Mouse (Mus musculus) G1E (cell line): ENCODE measurements around the gene Hgfac. TPM values are rescaled to one million over a fixed set of nuclear protein-coding genes. Genes with fewer than 3 reads are reported as not detected.

ENCODE experiments used
- ATAC-seq: 2 replicates; pipeline ENCODE4 v1.8.0; 2016; ENCODE audit warnings: mild to moderate bottlenecking; ENCODE audit not compliant: insufficient number of reproducible peaks, poor library complexity, low FRiP score, severe bottlenecking; ENCODE audit errors: extremely low read depth
- DNase-seq: peaks from one replicate; pipeline ENCODE4 v3.0.0; 2012; ENCODE audit warnings: low spot score
- H3K27me3 ChIP-seq: 2 replicates; pipeline ENCODE4 v1.6.1; 2012; ENCODE audit warnings: mild to moderate bottlenecking, low read length, inconsistent platforms; ENCODE audit not compliant: insufficient read depth
- H3K36me3 ChIP-seq: replicated peaks from 2 replicates; pipeline ENCODE3; 2012; ENCODE audit warnings: mild to moderate bottlenecking, inconsistent platforms
- H3K4me1 ChIP-seq: 2 replicates; pipeline ENCODE4 v1.6.1; 2012; ENCODE audit warnings: low read depth, low read length, inconsistent platforms, mixed read lengths; ENCODE audit not compliant: insufficient read depth
- H3K4me3 ChIP-seq: 2 replicates; pipeline ENCODE4 v1.5.1; 2012; ENCODE audit warnings: low read depth, mild to moderate bottlenecking, inconsistent platforms, low read length, moderate library complexity, mixed read lengths
- H3K9me3 ChIP-seq: replicated peaks from 2 replicates; pipeline ENCODE4 v1.6.1; 2012; ENCODE audit warnings: inconsistent platforms
- CTCF ChIP-seq: IDR thresholded peaks from 2 replicates; pipeline ENCODE4 v1.5.1; 2012; ENCODE audit warnings: low read depth, low read length, inconsistent platforms, mixed read lengths
- GATA1 ChIP-seq: IDR thresholded peaks from 2 replicates; pipeline ENCODE4 v1.6.1; 2012; ENCODE audit warnings: borderline replicate concordance, low read length, inconsistent platforms, mixed read lengths
- GATA2 ChIP-seq: IDR thresholded peaks from 2 replicates; pipeline ENCODE4 v1.6.1; 2012; ENCODE audit warnings: low read depth, low read length, inconsistent platforms, borderline replicate concordance
- POLR2AphosphoS5 ChIP-seq: IDR thresholded peaks from 2 replicates; pipeline ENCODE4 v1.6.1; 2012; ENCODE audit warnings: low read depth, low read length, inconsistent platforms; ENCODE audit not compliant: insufficient replicate concordance
- TAL1 ChIP-seq: conservative IDR thresholded peaks from 2 replicates; pipeline ENCODE4 v1.6.1; 2012; ENCODE audit warnings: low read depth, low read length, inconsistent platforms, mixed read lengths
- polyA plus RNA-seq: library from polyadenylated mRNA; stranded (reverse); fragments of >175 nt; gene quantifications from 2 replicates; pipeline ENCODE4 v1.2.3, GENCODE M21; 2012
- total RNA-seq, 2 experiments: library from RNA; stranded (forward) in 1 of 2; stranded (reverse) in 1 of 2; fragments of 200-1000 nt in 1 of 2; fragments of >200 nt in 1 of 2; fragmentation: Nextera tagmentation in 1 of 2; gene quantifications; 2 replicates each; pipeline ENCODE4 v1.2.3; 2014 to 2017

Hgfac gene
- total and polyA plus RNA-seq, 3 experiments: 0.27 TPM; not detected in 2

GRCm38 (mm10) chr5:35019673-35020300 is 21.5 kb upstream of the Hgfac start:
- Histone ChIP-seq H3K4me3 (no peak overlapping the region), H3K36me3 (no peaks in the 10 kb centered on the region), H3K4me1 (no peaks in the 10 kb centered on the region), H3K27me3 (peaks cover 2% of the 10 kb centered on the region; the same call in 1 of the 2 replicates), H3K9me3 (no peaks in the 10 kb centered on the region)
- no peak for ATAC-seq
- TF ChIP-seq POLR2AphosphoS5 (no peak), CTCF (no peak), GATA2 (no peak), TAL1 (no peak), GATA1 (no peak)
- no peak for DNase-seq

GRCm38 (mm10) chr5:35020410-35021241 is 20.7 kb upstream of the Hgfac start:
- no peaks in the 10 kb centered on the region for H3K36me3 ChIP-seq

GRCm38 (mm10) chr5:35024975-35025374 is 16.3 kb upstream of the Hgfac start:
- Histone ChIP-seq H3K4me3 (no peak overlapping the region), H3K27me3 (no peaks in the 10 kb centered on the region; the same call in 1 of the 2 replicates), H3K9me3 (no peaks in the 10 kb centered on the region), H3K4me1 (no peaks in the 10 kb centered on the region), H3K36me3 (no peaks in the 10 kb centered on the region)
- TF ChIP-seq GATA2 (no peak), TAL1 (no peak), CTCF (no peak), GATA1 (no peak), POLR2AphosphoS5 (no peak)
- ATAC-seq: no peak
- no peak for DNase-seq

More at GRCm38 (mm10) chr5:35020410-35021241, 20.7 kb upstream of the Hgfac start:
- TF ChIP-seq GATA1 (no peak), POLR2AphosphoS5 (no peak), TAL1 (no peak), CTCF (no peak), GATA2 (no peak)
- no peak overlapping the region for H3K4me3 ChIP-seq
- H3K4me1 ChIP-seq: no peaks in the 10 kb centered on the region
- DNase-seq (no peak), ATAC-seq (no peak)
- no peaks in the 10 kb centered on the region for H3K9me3 ChIP-seq
- H3K27me3 ChIP-seq: peaks cover 2% of the 10 kb centered on the region; the same call in 1 of the 2 replicates

GRCm38 (mm10) chr5:35029303-35029702 is 12.0 kb upstream of the Hgfac start:
- ATAC-seq (no peak), DNase-seq (no peak)
- H3K27me3 ChIP-seq: no peaks in the 10 kb centered on the region
- no peaks in the 10 kb centered on the region for H3K36me3 ChIP-seq
- no peak for TF ChIP-seq TAL1
- no peak for TF ChIP-seq CTCF
- no peaks in the 10 kb centered on the region for H3K9me3 ChIP-seq
- H3K4me1 ChIP-seq: peaks cover 4% of the 10 kb centered on the region; the same call in 1 of the 2 replicates
- H3K4me3 ChIP-seq: no peak overlapping the region

GRCm38 (mm10) chr5:35029755-35030154 is 11.6 kb upstream of the Hgfac start:
- Histone ChIP-seq H3K4me3 (no peak overlapping the region), H3K27me3 (no peaks in the 10 kb centered on the region), H3K4me1 (peaks cover 4% of the 10 kb centered on the region; the same call in 1 of the 2 replicates), H3K9me3 (no peaks in the 10 kb centered on the region), H3K36me3 (no peaks in the 10 kb centered on the region)
- DNase-seq (no peak), ATAC-seq (no peak)
- no peak for TF ChIP-seq GATA1
- TF ChIP-seq TAL1: no peak
- no peak for TF ChIP-seq CTCF
- no peak for TF ChIP-seq POLR2AphosphoS5
- no peak for TF ChIP-seq GATA2

GRCm38 (mm10) chr5:35033068-35033467 is 8.2 kb upstream of the Hgfac start:
- Histone ChIP-seq H3K4me1 (peaks cover 18% of the 10 kb centered on the region), H3K36me3 (no peaks in the 10 kb centered on the region), H3K4me3 (no peak overlapping the region), H3K27me3 (peaks cover 13% of the 10 kb centered on the region), H3K9me3 (no peaks in the 10 kb centered on the region)
- no peak for TF ChIP-seq POLR2AphosphoS5
- TF ChIP-seq GATA2: no peak
- no peak for TF ChIP-seq CTCF
- no peak for TF ChIP-seq TAL1
- TF ChIP-seq GATA1: no peak
- ATAC-seq (no peak), DNase-seq (no peak)
